Mouse (Mus musculus) liver, postnatal 0 days (tissue): ENCODE measurements around the gene Ubash3b. TPM values are rescaled to one million over a fixed set of nuclear protein-coding genes. Genes with fewer than 3 reads are reported as not detected.

Experiments used
- ATAC-seq: fragments of 200-750 bp; cut with Nextera tagmentation; 2 replicates; pipeline ENCODE4 v1.8.0; 2017; ENCODE audit warnings: mild to moderate bottlenecking, moderate library complexity
- DNase-seq: peaks from one replicate; pipeline ENCODE4 v3.0.0-alpha.2; 2016
- H3K27ac ChIP-seq: fragments of 300-500 bp; sonication (generic); 2 replicates; pipeline ENCODE4 v1.5.1; 2014; ENCODE audit warnings: antibody characterized with exemption, moderate library complexity, mild to moderate bottlenecking, low read depth
- H3K27me3 ChIP-seq: fragments of 300-500 bp; sonication (generic); 2 replicates; pipeline ENCODE4 v1.6.1; 2014; ENCODE audit warnings: low read length, control low read depth, mixed read lengths; ENCODE audit not compliant: insufficient read depth
- H3K36me3 ChIP-seq: fragments of 300-500 bp; sonication (generic); replicated peaks from 2 replicates; pipeline ENCODE4 v1.6.1; 2014; ENCODE audit warnings: mild to moderate bottlenecking, control low read depth, low read length, moderate library complexity, mixed read lengths; ENCODE audit not compliant: insufficient read depth
- H3K4me1 ChIP-seq: fragments of 300-500 bp; sonication (generic); 2 replicates; pipeline ENCODE4 v1.6.1; 2014; ENCODE audit warnings: antibody characterized with exemption, mild to moderate bottlenecking, control low read depth; ENCODE audit not compliant: insufficient read depth
- H3K4me2 ChIP-seq: fragments of 300-500 bp; sonication (generic); 2 replicates; pipeline ENCODE4 v1.6.1; 2014; ENCODE audit warnings: low read depth, mild to moderate bottlenecking, low read length, moderate library complexity, mixed read lengths
- H3K4me3 ChIP-seq: fragments of 300-500 bp; sonication (generic); 2 replicates; pipeline ENCODE4 v1.5.1; 2014; ENCODE audit warnings: low read depth, low read length
- H3K9ac ChIP-seq: fragments of 300-500 bp; sonication (generic); replicated peaks from 2 replicates; pipeline ENCODE4 v1.6.1; 2014; ENCODE audit warnings: mild to moderate bottlenecking, moderate library complexity
- H3K9me3 ChIP-seq: fragments of 300-500 bp; sonication (generic); 2 replicates; pipeline ENCODE4 v1.6.1; 2016; ENCODE audit warnings: mild to moderate bottlenecking, control low read depth, low read length, mixed read lengths
- CTCF ChIP-seq: sonication (generic); IDR thresholded peaks from 2 replicates; pipeline ENCODE4 v1.5.1; 2016; ENCODE audit warnings: antibody characterized with exemption, low read depth
- EP300 ChIP-seq: IDR thresholded peaks from 2 replicates; pipeline ENCODE4 v1.6.1; 2016; ENCODE audit warnings: antibody characterized with exemption, low read depth, mild to moderate bottlenecking
- WGBS: fragments of 180-500 bp; shearing (Covaris S2); extraction: QIAGEN DNeasy Blood & Tissue Kit; methylation state at CpG from one replicate; pipeline ENCODE4 v1.1.7; 2014; ENCODE audit not compliant: insufficient replicate concordance; 5-methylcytosine and 5-hydroxymethylcytosine counted together
- polyA plus RNA-seq: library from polyadenylated mRNA; unstranded; fragments of >200 nt; fragmentation: Nextera tagmentation; extraction: Ambion mirVana; gene quantifications from 2 replicates; pipeline ENCODE4 v1.2.1, GENCODE M21; 2015

Ubash3b gene
- polyA plus RNA-seq, 1 experiment from 2014 or later, result 6.6 TPM

DNA sequence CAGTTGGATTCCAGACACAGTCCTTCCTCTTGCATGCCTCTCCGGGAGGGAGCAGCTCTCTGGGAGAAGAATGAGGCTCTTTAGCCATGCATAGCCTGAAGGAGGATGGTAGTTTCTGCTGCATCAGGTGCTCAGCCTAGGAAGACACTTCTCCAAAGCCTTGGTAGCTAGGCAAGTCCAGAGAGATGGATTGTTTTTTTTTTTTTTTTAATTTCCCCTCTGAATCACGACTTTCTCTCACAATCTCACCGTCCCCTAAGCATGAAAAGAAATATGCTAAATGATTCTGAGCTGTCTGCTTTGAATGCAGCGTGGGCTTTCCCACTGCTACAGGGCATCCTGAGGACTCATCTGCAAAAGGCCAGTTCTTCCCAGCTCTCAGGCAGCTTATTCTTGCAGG, 147.0 kb downstream of the Ubash3b start:
- WGBS, result 77% methylated on average over 4 of the region's 4 CpGs
- Histone ChIP-seq H3K36me3 (no peaks in the 10 kb centered on the region), H3K4me2 (no peak overlapping the region), H3K4me3 (no peak overlapping the region), H3K4me1 (no peaks in the 10 kb centered on the region), H3K9ac (no peak overlapping the region), H3K27me3 (no peaks in the 10 kb centered on the region), H3K27ac (no peak overlapping the region), H3K9me3 (no peaks in the 10 kb centered on the region)
- ATAC-seq (no peak), DNase-seq (no peak)
- TF ChIP-seq EP300 (no peak), CTCF (no peak)

DNA sequence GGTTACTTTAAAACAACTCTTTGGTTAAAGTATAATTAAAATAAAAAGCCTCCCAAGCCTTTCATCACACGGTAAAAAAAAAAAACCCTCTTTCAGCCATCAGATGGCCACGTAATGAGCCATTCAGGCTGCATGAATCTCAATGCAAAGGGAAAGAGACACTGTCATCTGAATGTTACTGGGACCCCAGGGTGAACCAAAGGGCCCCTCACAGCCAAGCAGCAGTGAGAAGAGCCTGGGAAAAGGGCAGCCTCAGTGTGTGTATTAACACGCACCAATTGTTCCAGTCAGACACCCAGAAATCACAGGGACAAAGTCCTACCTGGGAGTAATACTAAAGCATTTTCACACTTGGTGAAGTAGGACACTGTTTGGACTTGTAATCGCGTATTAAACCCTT, 149.0 kb downstream of the Ubash3b start:
- Histone ChIP-seq H3K4me1 (no peaks in the 10 kb centered on the region), H3K9ac (no peak overlapping the region), H3K9me3 (no peaks in the 10 kb centered on the region), H3K27ac (no peak overlapping the region), H3K27me3 (no peaks in the 10 kb centered on the region), H3K4me3 (no peak overlapping the region), H3K4me2 (no peak overlapping the region), H3K36me3 (no peaks in the 10 kb centered on the region)
- no peak for DNase-seq
- ATAC-seq, result no peak
- 81% methylated on average over 5 of the region's 5 CpGs for WGBS
- no peak for TF ChIP-seq CTCF
- TF ChIP-seq EP300, result no peak

DNA sequence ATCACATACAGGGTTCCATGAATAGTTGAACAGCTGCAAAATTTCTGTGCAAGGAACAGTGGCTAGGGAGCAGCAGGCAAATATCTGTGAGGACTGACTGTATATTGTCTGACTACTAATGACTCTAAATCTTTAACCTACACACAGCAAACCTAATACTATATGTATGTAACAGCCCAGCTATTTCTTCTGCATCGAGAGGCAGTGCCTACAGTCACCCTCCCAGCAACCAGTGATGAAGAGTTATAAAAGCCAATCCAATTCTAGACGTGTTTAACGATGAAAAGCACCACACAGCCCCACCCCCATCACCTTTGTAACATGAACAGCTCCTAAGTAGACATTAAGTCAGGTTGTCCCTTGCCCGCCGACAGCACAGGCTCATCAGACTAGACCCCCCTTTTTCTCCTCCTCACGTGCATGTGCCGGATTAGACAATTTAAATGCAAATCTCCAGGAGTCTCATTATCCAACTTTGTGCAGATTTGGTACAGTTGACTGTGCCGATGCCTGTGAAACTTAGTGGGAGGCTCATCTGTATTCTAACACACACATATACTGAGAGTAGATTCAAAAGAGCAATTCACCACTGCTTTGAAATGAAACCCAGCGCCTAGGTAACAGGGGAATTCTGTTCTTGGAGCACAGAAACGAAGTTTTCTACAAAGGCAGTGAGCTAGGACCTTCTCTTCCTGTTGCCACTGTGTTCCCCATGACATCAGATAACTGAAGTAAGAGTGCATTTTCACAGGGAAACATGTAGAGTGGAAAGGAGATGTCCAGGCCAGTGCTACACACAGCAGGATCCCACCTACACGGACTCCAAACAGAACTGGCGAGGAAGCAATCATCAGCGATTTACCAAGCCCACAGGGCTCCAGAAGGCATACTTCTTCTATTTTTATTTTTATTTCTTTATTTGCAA, 149.7 kb downstream of the Ubash3b start:
- Histone ChIP-seq H3K4me3 (no peak overlapping the region), H3K36me3 (no peaks in the 10 kb centered on the region), H3K9me3 (no peaks in the 10 kb centered on the region), H3K4me2 (no peak overlapping the region), H3K27me3 (no peaks in the 10 kb centered on the region), H3K27ac (no peak overlapping the region), H3K9ac (no peak overlapping the region), H3K4me1 (no peaks in the 10 kb centered on the region)
- no peak for DNase-seq
- 83% methylated on average over 13 of the region's 13 CpGs for WGBS
- ATAC-seq, result no peak
- TF ChIP-seq EP300, result no peak
- no peak for TF ChIP-seq CTCF

DNA sequence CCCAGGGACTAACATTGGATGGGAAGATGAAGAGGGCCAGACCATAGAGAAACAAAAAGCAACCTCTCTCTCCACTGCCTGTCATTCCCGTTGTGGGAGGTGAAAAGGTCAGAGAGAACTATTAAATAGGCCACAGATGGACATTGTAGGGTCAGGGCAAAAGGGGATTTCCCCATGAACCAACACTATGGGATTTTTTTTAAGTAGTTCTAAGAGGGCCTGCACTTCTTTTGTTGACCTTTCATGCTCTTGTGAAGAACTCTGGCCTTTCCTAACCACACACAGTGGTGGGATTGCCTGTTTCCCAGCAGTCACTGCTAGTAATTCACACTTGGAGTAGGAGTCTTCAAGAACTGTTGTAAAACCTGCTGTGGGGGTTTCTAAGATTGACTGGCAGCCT, 153.7 kb downstream of the Ubash3b start:
- no peak for DNase-seq
- 32% methylated on average over 1 of the region's 1 CpGs for whole genome bisulfite sequencing
- Histone ChIP-seq H3K27me3 (no peaks in the 10 kb centered on the region), H3K4me3 (no peak overlapping the region), H3K4me1 (no peaks in the 10 kb centered on the region), H3K9ac (no peak overlapping the region), H3K9me3 (no peaks in the 10 kb centered on the region), H3K36me3 (no peaks in the 10 kb centered on the region), H3K27ac (no peak overlapping the region), H3K4me2 (no peak overlapping the region)
- TF ChIP-seq EP300 (no peak), CTCF (no peak)
- no peak for ATAC-seq

DNA sequence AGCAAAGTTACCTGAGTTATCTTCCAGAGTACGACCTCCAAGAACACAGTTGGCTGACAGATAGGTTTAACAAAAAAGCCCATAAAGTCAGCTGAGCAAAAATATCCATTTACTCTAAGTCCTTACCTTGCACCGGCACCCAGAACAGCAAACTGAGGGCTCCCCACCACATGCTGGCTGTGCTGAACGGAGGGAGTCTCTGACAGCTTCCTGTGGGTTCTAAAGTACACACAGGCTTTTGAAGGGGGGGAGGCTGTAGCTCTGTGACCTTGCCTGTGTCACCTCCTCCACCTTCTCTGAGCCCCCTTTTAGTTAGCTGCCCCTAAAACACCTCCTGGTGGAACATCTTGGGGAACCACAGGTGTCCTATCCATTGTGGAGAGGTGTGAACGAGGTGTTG, 157.1 kb downstream of the Ubash3b start, which contains the start of gene Crtam:
Gene Crtam (minus strand): TSS at position 214 of the 400 bp plus-strand sequence.
- TF ChIP-seq CTCF (no peak), EP300 (no peak)
- 34% methylated on average over 4 of the region's 4 CpGs for WGBS

DNA sequence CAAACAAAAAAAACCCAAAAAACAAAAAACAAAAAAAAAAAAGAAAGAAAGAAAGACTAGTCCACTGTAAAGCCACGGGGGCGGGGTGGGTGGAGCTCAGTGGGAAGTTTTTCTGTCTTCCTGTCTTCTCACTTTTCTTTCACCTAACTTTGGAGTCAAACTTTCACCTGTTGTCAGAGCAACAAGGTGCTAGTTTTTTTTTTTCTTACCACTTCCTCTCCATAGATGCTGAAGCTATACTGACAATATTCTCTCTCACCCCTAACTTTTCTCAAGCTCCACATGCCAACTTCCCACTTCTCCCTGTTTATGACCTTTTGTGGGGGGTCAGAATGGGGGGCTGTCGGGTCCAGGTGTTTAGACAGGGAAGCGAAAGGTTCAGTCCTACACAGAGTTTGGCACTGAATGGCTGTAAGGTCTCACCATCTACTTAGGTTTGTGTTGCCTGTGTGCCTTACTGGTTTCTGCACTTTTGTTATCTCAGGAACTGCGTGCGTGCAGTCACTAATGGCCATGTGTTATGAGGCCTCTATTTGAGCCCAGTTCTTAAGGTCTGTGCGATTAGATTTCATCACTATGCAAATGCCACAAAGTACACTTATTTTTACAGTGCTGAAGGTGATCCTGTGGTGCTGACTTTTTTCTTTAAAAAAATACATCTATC, 164.2 kb downstream of the Ubash3b start:
- no peaks in the 10 kb centered on the region for H3K27me3 ChIP-seq
- WGBS, result 71% methylated on average over 7 of the region's 7 CpGs
- no peak for ATAC-seq

More for the DNA sequence above, 157.1 kb downstream of the Ubash3b start, which contains the start of gene Crtam:
- Histone ChIP-seq H3K4me2 (no peak within 1 kb of the TSS), H3K36me3 (no peaks in the 10 kb centered on the region), H3K4me3 (no peak within 1 kb of the TSS), H3K9me3 (no peaks in the 10 kb centered on the region), H3K9ac (no peak within 1 kb of the TSS), H3K27me3 (no peaks in the 10 kb centered on the region), H3K4me1 (no peaks in the 10 kb centered on the region), H3K27ac (no peak within 1 kb of the TSS)
- DNase-seq (no peak), ATAC-seq (no peak)

More for the DNA sequence above, 164.2 kb downstream of the Ubash3b start:
- Histone ChIP-seq H3K4me2 (no peak overlapping the region), H3K36me3 (no peaks in the 10 kb centered on the region), H3K9ac (no peak overlapping the region), H3K9me3 (no peaks in the 10 kb centered on the region), H3K4me1 (no peaks in the 10 kb centered on the region), H3K4me3 (no peak overlapping the region), H3K27ac (no peak overlapping the region)
- DNase-seq, result no peak
- TF ChIP-seq CTCF (no peak), EP300 (no peak)
